Mouse (Mus musculus) heart, postnatal 0 days (tissue): ENCODE measurements around the gene Nectin1.

Experiments
- CTCF ChIP-seq: IDR thresholded peaks from 2 replicates; pipeline ENCODE4 v1.5.1; 2016; ENCODE audit warnings: antibody characterized with exemption, control low read depth, low read depth
- EP300 ChIP-seq: IDR thresholded peaks from 2 replicates; pipeline ENCODE4 v1.6.1; 2016; ENCODE audit warnings: antibody characterized with exemption, low read depth

- no peak for TF ChIP-seq CTCF
- TF ChIP-seq EP300 = no peak
Measured at GRCm38 (mm10) chr9:43833232-43833631, 89.4 kb downstream of the Nectin1 start.
